Mouse (Mus musculus): ENCODE results near the gene Prrc2b. TPM values are rescaled to one million over a fixed set of nuclear protein-coding genes. Genes with fewer than 3 reads are reported as not detected.

Gene Prrc2b
- total and polyA plus RNA-seq, 2 experiments from 2014 or later = 19.5 to 66.5 TPM

DNA sequence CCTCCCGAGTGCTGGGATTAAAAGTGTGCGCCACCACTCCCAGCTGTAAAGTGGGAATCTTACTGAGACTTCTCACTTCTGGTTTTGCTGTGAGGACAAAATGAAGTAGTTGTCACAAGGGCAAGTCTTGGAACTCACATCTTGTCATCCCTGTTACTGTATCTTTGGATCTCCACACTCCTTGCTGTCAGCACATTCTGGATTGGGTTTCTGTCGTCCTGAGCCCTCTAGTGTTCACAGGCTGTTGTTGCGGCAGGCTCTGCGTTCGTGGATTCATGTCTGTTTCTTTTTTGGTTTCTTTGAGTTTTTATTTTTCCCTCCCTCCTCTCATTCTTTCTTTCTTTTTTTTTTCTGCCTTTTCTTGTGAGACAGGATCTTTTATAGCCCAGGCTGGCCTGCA is 20.4 kb upstream of the Prrc2b start:
- Histone ChIP-seq H3K9me3 (replicated peaks; ENCODE audit: control insufficient read depth, low read length) (no peaks in the 10 kb centered on the region), H3K4me1 (ENCODE audit: control insufficient read depth, insufficient read depth) (peaks cover 30% of the 10 kb centered on the region), H3K36me3 (replicated peaks; ENCODE audit: control insufficient read depth, insufficient read depth, low read length) (no peaks in the 10 kb centered on the region), H3K27ac (ENCODE audit: low read depth) (peak overlapping the region; percentile 94), H3K4me3 (ENCODE audit: low read depth, low read length) (no peak overlapping the region), H3K9ac (replicated peaks; ENCODE audit: low read depth, low read length) (no peak overlapping the region), H3K4me2 (ENCODE audit: low read depth, low read length) (peak overlapping the region; percentile 12; the same call in 1 of the 2 replicates), H3K27me3 (ENCODE audit: control insufficient read depth, insufficient read depth, low read length) (no peaks in the 10 kb centered on the region)
- WGBS = 26% methylated on average over 6 of the region's 6 CpGs
- no peak for TF ChIP-seq EP300 (IDR thresholded peaks at IDR 0.05; ENCODE audit: low read depth)
- peak; percentile 85 for TF ChIP-seq CTCF (IDR thresholded peaks at IDR 0.05; ENCODE audit: low read depth)
- DNase-seq (ENCODE audit: low spot score) (peak; percentile 52), ATAC-seq (ENCODE audit: insufficient read depth, low read depth) (no peak)

- WGBS = 16% methylated on average over 9 of the region's 9 CpGs
- Histone ChIP-seq H3K4me1 (ENCODE audit: control insufficient read depth, insufficient read depth) (peaks cover 30% of the 10 kb centered on the region), H3K27me3 (ENCODE audit: control insufficient read depth, insufficient read depth, low read length) (no peaks in the 10 kb centered on the region), H3K36me3 (replicated peaks; ENCODE audit: control insufficient read depth, insufficient read depth, low read length) (no peaks in the 10 kb centered on the region), H3K4me3 (ENCODE audit: low read depth, low read length) (no peak overlapping the region), H3K4me2 (ENCODE audit: low read depth, low read length) (no peak overlapping the region), H3K9ac (replicated peaks; ENCODE audit: low read depth, low read length) (no peak overlapping the region), H3K27ac (ENCODE audit: low read depth) (peak overlapping the region; percentile 94), H3K9me3 (replicated peaks; ENCODE audit: control insufficient read depth, low read length) (no peaks in the 10 kb centered on the region)
- no peak for TF ChIP-seq EP300 (IDR thresholded peaks at IDR 0.05; ENCODE audit: low read depth)
- TF ChIP-seq CTCF (IDR thresholded peaks at IDR 0.05; ENCODE audit: low read depth) = no peak
- ATAC-seq (ENCODE audit: insufficient read depth, low read depth) = no peak
- DNase-seq (ENCODE audit: low spot score) = no peak
Observed at GRCm38 (mm10) chr2:32131205-32131834, 19.6 kb upstream of the Prrc2b start.

DNA sequence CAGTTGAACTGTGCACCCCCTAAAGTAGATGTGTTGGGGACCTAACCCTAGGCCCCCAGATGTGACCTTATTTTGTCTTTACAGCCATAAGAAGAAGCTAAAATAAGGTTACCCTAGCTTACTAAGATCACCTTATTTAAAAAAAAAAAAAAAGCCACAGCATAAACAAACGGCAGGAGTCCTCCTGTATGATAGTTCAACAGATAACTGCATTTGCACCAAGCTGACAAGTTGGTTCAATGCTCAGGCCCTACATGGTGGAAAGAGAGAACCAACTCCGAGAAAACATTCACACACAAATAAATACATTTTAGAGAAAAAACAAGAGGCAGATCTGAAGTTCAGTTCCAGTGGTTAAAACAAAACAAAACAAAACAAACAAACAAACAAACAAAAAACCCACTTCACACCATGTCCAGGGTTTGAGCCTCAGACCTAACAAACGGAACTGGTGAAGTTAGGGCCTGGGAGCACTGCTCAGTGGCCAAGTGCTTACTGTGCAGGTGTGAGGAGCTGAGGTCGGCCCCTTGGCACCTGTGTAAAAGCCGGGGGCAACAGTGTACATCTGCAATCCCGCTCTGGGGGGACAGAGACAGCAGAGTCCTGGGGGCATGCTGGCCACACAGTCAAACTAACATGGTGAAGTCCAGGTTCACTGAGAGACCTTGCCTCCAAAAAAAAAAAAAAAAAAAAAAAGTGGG is 18.9 kb upstream of the Prrc2b start:
- Histone ChIP-seq H3K4me2 (ENCODE audit: low read depth, low read length) (no peak overlapping the region), H3K9ac (replicated peaks; ENCODE audit: low read depth, low read length) (no peak overlapping the region), H3K4me1 (ENCODE audit: control insufficient read depth, insufficient read depth) (peaks cover 30% of the 10 kb centered on the region), H3K36me3 (replicated peaks; ENCODE audit: control insufficient read depth, insufficient read depth, low read length) (no peaks in the 10 kb centered on the region), H3K4me3 (ENCODE audit: low read depth, low read length) (no peak overlapping the region), H3K9me3 (replicated peaks; ENCODE audit: control insufficient read depth, low read length) (no peaks in the 10 kb centered on the region), H3K27me3 (ENCODE audit: control insufficient read depth, insufficient read depth, low read length) (no peaks in the 10 kb centered on the region), H3K27ac (ENCODE audit: low read depth) (peak overlapping the region; percentile 94; the same call in 1 of the 2 replicates)
- TF ChIP-seq EP300 (IDR thresholded peaks at IDR 0.05; ENCODE audit: low read depth) = no peak
- TF ChIP-seq CTCF (IDR thresholded peaks at IDR 0.05; ENCODE audit: low read depth) = no peak
- DNase-seq (ENCODE audit: low spot score) (no peak), ATAC-seq (ENCODE audit: insufficient read depth, low read depth) (no peak)
- 67% methylated on average over 6 of the region's 6 CpGs for WGBS

DNA sequence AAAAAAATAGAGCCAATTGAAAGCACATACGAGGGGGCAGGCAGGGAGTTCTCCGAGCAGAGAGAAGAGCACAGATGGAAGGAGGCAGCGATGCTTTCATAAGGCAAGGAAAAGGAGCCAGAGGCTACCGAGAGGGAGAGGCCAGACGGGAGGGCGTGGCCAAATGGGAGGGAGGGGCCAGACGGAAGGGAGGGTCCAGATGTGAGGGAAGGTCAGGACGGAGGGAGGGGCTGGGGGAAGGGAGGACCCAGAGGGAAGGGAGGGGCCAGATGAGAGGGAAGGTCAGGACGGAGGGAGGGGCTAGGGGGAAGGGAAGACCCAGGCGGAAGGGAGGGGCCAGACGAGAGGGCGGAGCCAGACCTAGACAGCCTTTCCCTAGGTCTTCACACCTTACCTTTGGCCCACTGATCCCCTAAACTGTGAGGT is 18.3 kb upstream of the Prrc2b start:
- Histone ChIP-seq H3K9ac (replicated peaks; ENCODE audit: low read depth, low read length) (no peak overlapping the region), H3K36me3 (replicated peaks; ENCODE audit: control insufficient read depth, insufficient read depth, low read length) (no peaks in the 10 kb centered on the region), H3K4me1 (ENCODE audit: control insufficient read depth, insufficient read depth) (peaks cover 28% of the 10 kb centered on the region), H3K9me3 (replicated peaks; ENCODE audit: control insufficient read depth, low read length) (no peaks in the 10 kb centered on the region), H3K27me3 (ENCODE audit: control insufficient read depth, insufficient read depth, low read length) (no peaks in the 10 kb centered on the region), H3K27ac (ENCODE audit: low read depth) (no peak overlapping the region), H3K4me2 (ENCODE audit: low read depth, low read length) (no peak overlapping the region), H3K4me3 (ENCODE audit: low read depth, low read length) (no peak overlapping the region)
- DNase-seq (ENCODE audit: low spot score) (peak; percentile 67), ATAC-seq (ENCODE audit: insufficient read depth, low read depth) (no peak)
- no peak for TF ChIP-seq CTCF (IDR thresholded peaks at IDR 0.05; ENCODE audit: low read depth)
- no peak for TF ChIP-seq EP300 (IDR thresholded peaks at IDR 0.05; ENCODE audit: low read depth)
- 10% methylated on average over 12 of the region's 12 CpGs for WGBS

GRCm38 (mm10) chr2:32134039-32134438 is 16.8 kb upstream of the Prrc2b start:
- Histone ChIP-seq H3K4me2 (ENCODE audit: low read depth, low read length) (no peak overlapping the region), H3K27ac (ENCODE audit: low read depth) (no peak overlapping the region), H3K4me1 (ENCODE audit: control insufficient read depth, insufficient read depth) (peaks cover 21% of the 10 kb centered on the region), H3K27me3 (ENCODE audit: control insufficient read depth, insufficient read depth, low read length) (no peaks in the 10 kb centered on the region), H3K9me3 (replicated peaks; ENCODE audit: control insufficient read depth, low read length) (no peaks in the 10 kb centered on the region), H3K9ac (replicated peaks; ENCODE audit: low read depth, low read length) (no peak overlapping the region), H3K36me3 (replicated peaks; ENCODE audit: control insufficient read depth, insufficient read depth, low read length) (no peaks in the 10 kb centered on the region), H3K4me3 (ENCODE audit: low read depth, low read length) (no peak overlapping the region)
- no peak for ATAC-seq (ENCODE audit: insufficient read depth, low read depth)
- TF ChIP-seq CTCF (IDR thresholded peaks at IDR 0.05; ENCODE audit: low read depth) (peak; percentile 94), EP300 (IDR thresholded peaks at IDR 0.05; ENCODE audit: low read depth) (no peak)
- WGBS = 6% methylated on average over 2 of the region's 2 CpGs
- peak; percentile 86 for DNase-seq (ENCODE audit: low spot score)
